Mouse (Mus musculus): ENCODE results near the gene Gas2l3.

Gas2l3 gene

DNA sequence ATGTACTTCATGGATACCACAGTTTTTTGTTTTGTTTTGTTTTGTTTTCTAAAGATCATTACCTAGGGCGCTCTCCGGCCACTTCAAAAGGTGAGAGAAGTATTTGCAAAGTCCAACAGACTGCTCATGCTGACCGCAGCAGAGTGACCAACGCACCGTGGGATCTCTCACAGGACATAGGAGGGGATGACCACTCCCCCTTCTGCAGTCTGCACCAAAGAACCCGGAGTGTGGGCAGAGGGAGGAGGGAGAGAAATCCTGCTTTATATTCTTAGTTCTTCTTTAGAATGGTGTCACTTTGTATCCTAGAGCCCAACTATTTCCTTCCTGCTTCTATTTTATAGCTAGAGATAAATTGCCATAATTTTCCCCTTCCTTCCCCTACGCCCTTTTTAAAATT lies 48.4 kb downstream of the Gas2l3 start:
- DNase-seq: peak; percentile 10 to 52

DNA sequence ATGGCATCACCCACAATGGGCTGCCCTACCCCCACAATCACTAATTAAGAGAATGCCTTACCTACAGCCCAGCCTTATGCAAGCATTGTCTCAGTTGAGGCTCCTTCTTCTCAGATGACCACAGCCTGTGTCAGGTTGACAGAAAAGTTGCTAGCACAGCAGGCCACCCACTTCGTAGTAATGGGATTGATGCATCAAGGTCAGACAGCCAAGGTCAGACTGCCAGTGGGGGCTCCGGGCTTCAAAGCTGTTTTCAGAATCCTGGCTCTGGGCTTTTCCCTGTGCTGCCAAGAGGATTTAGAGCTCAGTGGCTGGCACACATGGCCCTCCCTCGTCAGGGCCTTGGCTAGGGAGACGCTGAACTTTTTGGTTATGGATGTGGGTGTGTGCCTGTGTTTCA lies 51.1 kb downstream of the Gas2l3 start:
- no peak for DNase-seq

DNA sequence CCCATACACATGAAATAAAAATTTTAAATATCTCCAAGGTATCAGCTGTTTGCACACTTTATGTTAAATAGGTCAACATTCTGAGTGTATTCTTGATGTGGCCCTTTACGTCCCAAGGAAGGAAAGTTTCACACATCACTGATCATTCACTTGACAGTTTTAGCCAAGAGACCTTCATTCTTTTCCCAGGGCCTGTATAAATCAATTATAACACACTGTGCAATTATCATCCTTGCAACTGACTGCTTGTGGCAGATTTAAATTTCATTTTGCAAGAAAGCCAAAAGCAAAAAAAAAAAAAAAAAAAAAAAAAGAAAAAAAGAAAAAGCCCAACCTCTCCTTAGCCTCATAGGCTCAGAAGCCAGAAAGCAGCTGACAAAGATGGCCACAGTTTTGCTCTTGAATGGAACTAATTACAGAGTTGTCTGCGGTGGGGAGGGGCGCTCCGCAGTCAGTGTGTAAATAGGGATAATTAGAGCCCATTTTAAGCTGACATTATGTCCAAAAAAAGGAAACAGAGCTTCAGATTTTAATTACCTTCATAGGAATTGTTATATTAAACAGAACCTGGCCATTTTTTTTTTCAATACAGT lies 52.1 kb downstream of the Gas2l3 start:
- no peak for DNase-seq

DNA sequence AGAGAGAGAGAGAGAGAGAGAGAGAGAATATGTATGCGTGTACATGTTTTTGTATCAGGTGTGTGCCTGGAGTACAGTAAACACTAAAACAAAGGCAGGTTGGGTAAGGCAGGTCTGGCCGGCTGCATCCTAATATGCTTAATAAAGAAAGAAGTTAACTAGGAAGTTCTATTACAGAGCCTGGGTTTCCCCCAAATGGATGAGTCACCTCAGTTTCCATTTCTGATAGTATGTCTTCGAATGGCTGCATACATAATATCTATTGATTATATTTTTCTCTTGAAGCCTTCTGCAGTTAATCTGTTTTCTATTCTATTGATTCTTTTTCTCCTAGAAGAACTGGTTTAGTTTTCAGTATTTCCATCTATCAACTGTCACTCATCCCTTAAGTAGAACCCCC lies 57.3 kb downstream of the Gas2l3 start:
- no peak for DNase-seq

DNA sequence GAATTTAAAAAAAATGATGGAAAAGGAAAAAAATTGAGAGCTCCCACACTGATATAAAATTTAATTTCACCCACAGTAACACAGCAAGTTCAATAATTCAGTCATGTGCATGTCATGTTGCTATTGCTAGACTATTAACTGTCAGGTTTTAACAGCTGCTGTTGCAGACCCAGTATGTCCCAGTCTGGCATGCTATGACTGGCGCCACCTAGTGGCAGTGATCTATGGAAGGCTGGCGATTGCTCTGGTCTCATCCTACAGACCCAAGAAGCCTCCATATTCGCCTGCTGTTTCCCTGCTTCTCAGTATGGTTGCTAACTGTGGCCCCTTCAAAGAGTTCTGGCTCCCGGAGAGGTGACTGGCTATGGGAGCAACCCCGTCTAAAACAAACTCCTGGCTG lies 60.3 kb downstream of the Gas2l3 start:
- DNase-seq: peak; percentile 81 to 90

DNA sequence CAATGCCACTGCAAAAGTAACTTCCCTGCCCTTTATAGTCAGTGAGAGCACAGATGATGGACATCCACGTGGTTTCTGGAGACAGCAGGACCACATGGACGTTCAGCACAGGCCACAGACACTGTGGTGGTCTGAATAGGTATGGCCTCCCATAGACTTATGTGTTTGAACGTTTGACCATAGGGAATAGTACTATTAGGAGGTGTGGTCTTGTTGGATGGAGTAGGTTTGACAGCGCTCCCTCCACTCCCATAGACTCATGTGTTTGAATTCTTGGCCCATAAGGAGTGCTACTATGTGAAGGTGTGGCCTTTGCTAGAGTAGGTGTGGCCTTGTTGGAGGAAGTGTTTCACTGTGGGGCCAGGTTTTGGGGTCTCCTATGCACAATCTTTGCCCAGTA lies 66.0 kb downstream of the Gas2l3 start:
- DNase-seq: no peak

DNA sequence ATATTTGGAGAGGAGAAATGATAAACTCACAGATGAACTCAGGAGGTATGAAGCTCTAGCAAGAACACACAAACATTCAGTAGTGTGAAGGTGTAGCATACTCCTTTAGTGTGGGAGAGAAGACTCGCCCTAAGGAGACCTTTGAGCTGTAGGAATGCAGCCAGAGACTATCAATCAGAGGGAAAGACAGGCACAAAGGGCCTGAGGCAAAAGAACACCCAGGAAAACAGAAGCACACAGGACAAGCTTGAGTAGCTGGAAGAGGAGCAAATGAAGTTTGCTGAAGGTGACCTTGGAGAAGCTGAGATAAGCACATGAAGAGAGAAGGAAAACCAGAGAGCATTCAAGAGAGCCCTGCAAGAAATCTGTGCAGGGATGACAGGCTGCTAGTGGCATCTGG lies 73.7 kb downstream of the Gas2l3 start:
- DNase-seq: no peak

DNA sequence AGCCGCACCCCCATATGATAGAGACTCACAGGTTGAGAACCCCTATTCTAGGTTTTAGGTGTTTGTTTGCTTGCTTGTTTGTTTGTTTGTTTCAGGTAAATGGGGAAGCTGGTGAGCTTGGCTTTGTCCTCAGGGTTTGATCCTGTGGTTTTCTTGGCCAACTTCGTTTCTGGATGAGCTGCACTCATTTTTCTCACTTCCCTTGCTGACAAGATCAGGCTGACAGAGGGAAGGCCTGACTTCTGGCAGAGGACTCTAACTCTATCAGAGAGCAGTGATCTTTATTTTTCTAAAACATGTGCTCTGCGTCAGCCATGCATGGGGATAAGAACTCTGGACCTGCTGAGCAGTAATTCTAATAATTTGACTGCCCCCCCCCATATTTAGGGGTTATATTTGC lies 84.8 kb downstream of the Gas2l3 start:
- DNase-seq: no peak

Data from kidney, postnatal 25 days (tissue).